Comparison of ENCODE assay signal across 8 mouse cellular contexts in the genomic region with DNA sequence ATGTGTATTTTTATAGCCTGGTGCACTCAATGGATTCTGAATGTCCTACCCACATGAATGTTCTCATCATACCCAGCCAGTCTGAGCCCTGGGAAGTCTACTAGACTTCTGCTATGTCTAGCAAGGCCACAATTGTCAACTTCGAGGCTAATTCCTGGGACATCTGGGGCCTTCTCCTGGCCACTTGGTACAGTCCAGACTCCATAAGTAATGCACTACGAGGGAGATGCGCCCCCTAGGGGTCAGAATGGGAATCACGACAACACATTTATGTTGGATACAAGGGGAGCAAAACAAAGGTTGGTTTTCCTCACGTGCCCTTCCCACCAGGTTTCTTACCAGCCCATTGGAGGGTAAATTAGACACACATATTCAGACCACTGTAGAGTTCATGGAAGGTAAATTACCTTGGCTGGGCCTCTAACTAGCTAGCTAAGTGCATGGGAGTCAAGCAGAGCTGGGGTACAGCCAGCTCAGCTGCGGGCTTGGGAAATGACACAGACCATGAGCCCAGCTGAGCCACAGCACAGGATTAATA. TPM values are rescaled to one million over a fixed set of nuclear protein-coding genes. Genes with fewer than 3 reads are reported as not detected.
DNase-seq lines count a peak whose midpoint lies in the region; ATAC-seq and TF ChIP-seq lines count a peak whose summit lies in the region.

No protein-coding gene starts in this region.

- H3K9ac ChIP-seq in forebrain, postnatal 0 days: no peak overlapping the region
- H3K9ac ChIP-seq in forebrain, embryonic 16.5 days (replicated peaks; ENCODE audit: low read depth, low read length): no peak overlapping the region
- no peak overlapping the region for H3K9ac ChIP-seq in midbrain, embryonic 13.5 days (replicated peaks)
- no peak overlapping the region for H3K9ac ChIP-seq in embryonic facial prominence, embryonic 14.5 days (ENCODE audit: low read depth, low read length)

- no peak overlapping the region for H3K27ac ChIP-seq in forebrain, postnatal 0 days (ENCODE audit: low read depth, low read length)
- no peak overlapping the region for H3K27ac ChIP-seq in forebrain, embryonic 16.5 days (ENCODE audit: low read length)
- H3K27ac ChIP-seq in midbrain, embryonic 10.5 days (replicated peaks): no peak overlapping the region
- H3K27ac ChIP-seq in midbrain, embryonic 13.5 days: no peak overlapping the region
- no peak overlapping the region for H3K27ac ChIP-seq in embryonic facial prominence, embryonic 14.5 days (replicated peaks; ENCODE audit: low read depth, low read length)

- no peak overlapping the region for H3K4me2 ChIP-seq in forebrain, postnatal 0 days (ENCODE audit: low read depth)
- no peak overlapping the region for H3K4me2 ChIP-seq in forebrain, embryonic 16.5 days (ENCODE audit: low read length)
- H3K4me2 ChIP-seq in midbrain, embryonic 13.5 days (replicated peaks): no peak overlapping the region
- H3K4me2 ChIP-seq in embryonic facial prominence, embryonic 14.5 days (ENCODE audit: low read depth, low read length): no peak overlapping the region

- H3K4me1 ChIP-seq in forebrain, postnatal 0 days (ENCODE audit: insufficient read depth): no peaks in the 10 kb centered on the region
- H3K4me1 ChIP-seq in forebrain, embryonic 16.5 days (replicated peaks; ENCODE audit: control insufficient read depth, insufficient read depth, low read length): peaks cover 6% of the 10 kb centered on the region
- peaks cover 18% of the 10 kb centered on the region for H3K4me1 ChIP-seq in midbrain, embryonic 10.5 days
- peaks cover 8% of the 10 kb centered on the region; the same call in 1 of the 2 replicates for H3K4me1 ChIP-seq in midbrain, embryonic 13.5 days (replicated peaks)
- no peaks in the 10 kb centered on the region for H3K4me1 ChIP-seq in embryonic facial prominence, embryonic 14.5 days (ENCODE audit: control insufficient read depth, insufficient read depth, low read length)

- peak; percentile 59 for TF ChIP-seq CTCF in forebrain, postnatal 0 days (IDR thresholded peaks at IDR 0.05; ENCODE audit: low read depth)

- no peaks in the 10 kb centered on the region for H3K9me3 ChIP-seq in forebrain, postnatal 0 days (ENCODE audit: low read length)
- H3K9me3 ChIP-seq in forebrain, embryonic 16.5 days (ENCODE audit: control insufficient read depth, low read length): no peaks in the 10 kb centered on the region
- no peaks in the 10 kb centered on the region for H3K9me3 ChIP-seq in midbrain, embryonic 10.5 days (replicated peaks)
- H3K9me3 ChIP-seq in midbrain, embryonic 13.5 days: no peaks in the 10 kb centered on the region
- H3K9me3 ChIP-seq in embryonic facial prominence, embryonic 14.5 days (ENCODE audit: control insufficient read depth, low read length): no peaks in the 10 kb centered on the region

- no peaks in the 10 kb centered on the region for H3K36me3 ChIP-seq in forebrain, postnatal 0 days (ENCODE audit: insufficient read depth)
- no peaks in the 10 kb centered on the region for H3K36me3 ChIP-seq in forebrain, embryonic 16.5 days (ENCODE audit: control insufficient read depth, insufficient read depth)
- H3K36me3 ChIP-seq in midbrain, embryonic 10.5 days: no peaks in the 10 kb centered on the region
- no peaks in the 10 kb centered on the region for H3K36me3 ChIP-seq in midbrain, embryonic 13.5 days
- H3K36me3 ChIP-seq in embryonic facial prominence, embryonic 14.5 days (ENCODE audit: control insufficient read depth, insufficient read depth, low read length): no peaks in the 10 kb centered on the region; the same call in 1 of the 2 replicates

- no peaks in the 10 kb centered on the region for H3K27me3 ChIP-seq in forebrain, postnatal 0 days (ENCODE audit: insufficient read depth, low read length)
- no peaks in the 10 kb centered on the region for H3K27me3 ChIP-seq in forebrain, embryonic 16.5 days (replicated peaks; ENCODE audit: control insufficient read depth, insufficient read depth, low read length)
- H3K27me3 ChIP-seq in midbrain, embryonic 10.5 days (ENCODE audit: low read depth, poor library complexity, severe bottlenecking): no peaks in the 10 kb centered on the region
- no peaks in the 10 kb centered on the region for H3K27me3 ChIP-seq in midbrain, embryonic 13.5 days
- no peaks in the 10 kb centered on the region for H3K27me3 ChIP-seq in embryonic facial prominence, embryonic 14.5 days (replicated peaks; ENCODE audit: control insufficient read depth, insufficient read depth, low read length)

- peak; percentile 41 for DNase-seq in forebrain, postnatal 0 days
- DNase-seq in midbrain, embryonic 10.5 days (ENCODE audit: low spot score): peak; percentile 61
- peak; percentile 85 for DNase-seq in adrenal gland, postnatal 14 days
- DNase-seq in embryonic facial prominence, embryonic 14.5 days (ENCODE audit: low spot score): peak; percentile 53
- DNase-seq in mesoderm, embryonic 11.5 days (ENCODE audit: low read depth, low spot score): peak; percentile 66

- no peak overlapping the region for H3K4me3 ChIP-seq in forebrain, postnatal 0 days (ENCODE audit: low read depth, low read length)
- no peak overlapping the region for H3K4me3 ChIP-seq in forebrain, embryonic 16.5 days (replicated peaks; ENCODE audit: low read length)
- no peak overlapping the region for H3K4me3 ChIP-seq in midbrain, embryonic 10.5 days
- H3K4me3 ChIP-seq in midbrain, embryonic 13.5 days (replicated peaks): no peak overlapping the region
- no peak overlapping the region for H3K4me3 ChIP-seq in embryonic facial prominence, embryonic 14.5 days (ENCODE audit: low read depth, low read length)

- ATAC-seq in forebrain, postnatal 0 days: no peak
- ATAC-seq in forebrain, embryonic 16.5 days: no peak
- no peak for ATAC-seq in midbrain, embryonic 13.5 days
- ATAC-seq in embryonic facial prominence, embryonic 14.5 days (ENCODE audit: low read depth): no peak
- no peak for ATAC-seq in frontal cortex, adult (ENCODE audit: low TSS enrichment)

- 26% methylated on average over 6 of the region's 6 CpGs for WGBS in forebrain, postnatal 0 days
- WGBS in forebrain, embryonic 16.5 days: 29% methylated on average over 6 of the region's 6 CpGs
- 28% methylated on average over 6 of the region's 6 CpGs for WGBS in midbrain, embryonic 10.5 days
- WGBS in midbrain, embryonic 13.5 days: 30% methylated on average over 6 of the region's 6 CpGs
- WGBS in embryonic facial prominence, embryonic 14.5 days: 31% methylated on average over 6 of the region's 6 CpGs

RNA-seq across cellular contexts. Expression of gene Azin2, which starts 14.0 kb away (rescaled TPM):
- 19.2 and 23.4 TPM in 2 replicates for total RNA-seq in forebrain, postnatal 0 days (2014; rRNA removed)
- polyA plus RNA-seq in forebrain, postnatal 0 days (2015; fragmentation: Nextera tagmentation; extraction: Ambion mirVana): 16.4 and 18.0 TPM in 2 replicates
- polyA plus RNA-seq in forebrain, embryonic 16.5 days (2015; fragmentation: Nextera tagmentation; extraction: Ambion mirVana): 9.8 and 10.3 TPM in 2 replicates
- 11.1 and 14.9 TPM in 2 replicates for polyA plus RNA-seq in midbrain, embryonic 10.5 days (2016; fragmentation: Nextera tagmentation; extraction: Ambion mirVana)
- 17.4 and 21.3 TPM in 2 replicates for polyA plus RNA-seq in midbrain, embryonic 13.5 days (2015; fragmentation: Nextera tagmentation; extraction: Ambion mirVana)
- total RNA-seq in adrenal gland, postnatal 14 days (2021): 34.1 and 41.8 TPM in 2 replicates
- polyA plus RNA-seq in embryonic facial prominence, embryonic 14.5 days (2014; fragmentation: Nextera tagmentation; extraction: Ambion mirVana): 20.0 and 27.1 TPM in 2 replicates

RNA-seq across cellular contexts. Expression of gene Ak2, which starts 43.6 kb away (rescaled TPM):
- 30.8 and 33.0 TPM in 2 replicates for total RNA-seq in forebrain, postnatal 0 days (2014; rRNA removed)
- polyA plus RNA-seq in forebrain, postnatal 0 days (2015; fragmentation: Nextera tagmentation; extraction: Ambion mirVana): 58.5 and 64.2 TPM in 2 replicates
- polyA plus RNA-seq in forebrain, embryonic 16.5 days (2015; fragmentation: Nextera tagmentation; extraction: Ambion mirVana): 96.9 and 103 TPM in 2 replicates
- 187 and 205 TPM in 2 replicates for polyA plus RNA-seq in midbrain, embryonic 10.5 days (2016; fragmentation: Nextera tagmentation; extraction: Ambion mirVana)
- polyA plus RNA-seq in midbrain, embryonic 13.5 days (2015; fragmentation: Nextera tagmentation; extraction: Ambion mirVana): 102 and 108 TPM in 2 replicates
- 175 and 204 TPM in 2 replicates for total RNA-seq in adrenal gland, postnatal 14 days (2021)
- polyA plus RNA-seq in embryonic facial prominence, embryonic 14.5 days (2014; fragmentation: Nextera tagmentation; extraction: Ambion mirVana): 135 and 142 TPM in 2 replicates
